9 mouse cellular contexts compared by ENCODE assay signal in the genomic region with DNA sequence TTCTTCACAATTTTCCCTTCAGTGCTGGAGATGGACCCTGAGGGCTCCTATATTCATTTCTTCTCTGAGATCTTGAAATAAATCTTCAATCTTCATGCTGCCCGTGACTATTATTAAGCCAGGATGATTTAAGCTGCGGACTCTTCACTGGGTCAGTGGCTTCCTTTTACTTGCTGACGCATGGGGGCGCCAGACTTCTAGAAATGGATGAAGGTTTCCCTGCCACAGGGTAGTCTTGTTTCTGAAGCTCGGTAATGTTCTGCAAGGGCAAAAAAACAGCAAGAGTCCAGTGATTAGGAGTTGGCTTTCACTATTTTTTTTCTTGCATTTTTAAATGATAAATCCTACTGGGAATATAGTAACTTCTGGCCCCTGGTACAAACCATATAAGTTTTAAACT.
DNase-seq lines count a peak whose midpoint lies in the region; ATAC-seq and TF ChIP-seq lines count a peak whose summit lies in the region.
"Had no signal": no experiment of that assay in that cellular context is flagged by ENCODE, and none has a peak within 500 bp of the region (broad histone marks: within the 10 kb centered on the region; RNA-seq: fewer than 3 reads in every experiment).

No protein-coding gene starts in this region.

- no peak overlapping the region for H3K4me3 ChIP-seq in lung, embryonic 16.5 days (ENCODE audit: low read length)
- H3K4me3 ChIP-seq: erythroblast, embryonic 14.5 days had no signal

- in situ Hi-C loops in Patski (cut with MboI; ENCODE audit: low pct_unique_long_range_greater_than_20kb) = no loop called here

- no peaks in the 10 kb centered on the region; the same call in 1 of the 2 replicates for H3K4me1 ChIP-seq in lung, embryonic 16.5 days (replicated peaks; ENCODE audit: control insufficient read depth, insufficient read depth, low read length)

- H3K9ac ChIP-seq in lung, embryonic 16.5 days (ENCODE audit: low read length) = no peak overlapping the region

- POLR2A ChIA-PET in Patski (lab: Charles Lee) = interaction anchor here (0.7 kb wide), 1 partner anchor 94 kb away, joined by 3 read pairs; no protein-coding TSS in a partner anchor

- H3K4me2 ChIP-seq in lung, embryonic 16.5 days (ENCODE audit: low read depth, low read length) = no peak overlapping the region

- H3K36me3 ChIP-seq in lung, embryonic 16.5 days (ENCODE audit: control insufficient read depth, insufficient read depth, low read length) = no peaks in the 10 kb centered on the region

- CTCF ChIA-PET in Patski (lab: Charles Lee) = interaction anchor here (0.7 to 3.1 kb wide), 14 partner anchors 18 to 292 kb away, joined by 3 to 17 read pairs (median 4); no protein-coding TSS in a partner anchor

- no peak for ATAC-seq in Patski
- peak; percentile 84 for ATAC-seq in granulocyte monocyte progenitor cell, adult 5-6 weeks (replicated peaks; ENCODE audit: poor library complexity, severe bottlenecking)
- 0 out of 2 replicates have a peak, but pooled peaks have one; percentile 55 for ATAC-seq in lung, embryonic 16.5 days (ENCODE audit: low read depth)

- no peak overlapping the region for H3K27ac ChIP-seq in lung, embryonic 16.5 days (ENCODE audit: low read length)

- WGBS in lung, embryonic 16.5 days = 5% methylated on average over 5 of the region's 5 CpGs

- H3K9me3 ChIP-seq in lung, embryonic 16.5 days (ENCODE audit: control insufficient read depth, low read length) = no peaks in the 10 kb centered on the region

- H3K27me3 ChIP-seq in Patski = no peaks in the 10 kb centered on the region
- H3K27me3 ChIP-seq in lung, embryonic 16.5 days (ENCODE audit: control insufficient read depth, insufficient read depth, low read depth, low read length) = no peaks in the 10 kb centered on the region

- peak; percentile 23 for DNase-seq in 3134 (ENCODE audit: extremely low read depth, insufficient read length, low spot score)
- no peak for DNase-seq in Patski (ENCODE audit: low read depth, low spot score)
- peak; percentile 93 for DNase-seq in cerebellum, postnatal 14 days
- DNase-seq in kidney, postnatal 4 days = peak; percentile 91 to 92
- peak; percentile 64 for DNase-seq in retina, postnatal 7 days (ENCODE audit: low read depth, low spot score)
- DNase-seq in urinary bladder, postnatal 14 days (ENCODE audit: low spot score) = peak; percentile 88

- peak; percentile 97 for TF ChIP-seq CTCF in Patski (IDR thresholded peaks at IDR 0.05)
